Mouse (Mus musculus) thymus, adult 18-20 months (tissue): ENCODE data around the gene Ergic1.

Source experiments
- DNase-seq, 2 experiments: peaks; one replicate each; pipeline ENCODE4 v3.0.0; 2022; ENCODE audit warnings: mixed read lengths in 2 of 2

Gene Ergic1

DNA sequence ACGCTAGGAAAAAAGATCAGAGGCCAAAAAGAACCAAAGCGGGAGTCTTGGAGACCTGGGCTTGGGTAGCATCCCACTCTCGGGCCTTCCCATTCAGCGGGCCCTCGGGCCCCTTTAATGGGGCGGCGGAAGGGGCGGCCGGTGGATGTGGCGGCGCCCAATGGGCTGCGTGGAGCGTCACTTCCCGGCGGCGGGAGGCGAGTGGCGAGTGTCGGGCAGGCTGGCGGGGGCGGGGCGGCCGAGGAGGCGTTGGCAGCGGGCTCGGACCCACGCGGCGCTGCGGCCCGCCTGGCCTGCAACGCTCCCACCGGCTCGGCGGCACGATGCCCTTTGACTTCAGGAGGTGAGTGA lies at the start of gene Ergic1:
Gene Ergic1, plus strand, starts transcription at position 200 of the 351 bp plus-strand sequence.
- peak; percentile 72 to 78 for DNase-seq

- DNase-seq: no peak
These were observed 49.2 kb upstream of the Ergic1 start for GRCm38 (mm10) chr17:26511816-26512774.

GRCm38 (mm10) chr17:26512961-26513360 lies 48.3 kb upstream of the Ergic1 start:
- DNase-seq: no peak

DNA sequence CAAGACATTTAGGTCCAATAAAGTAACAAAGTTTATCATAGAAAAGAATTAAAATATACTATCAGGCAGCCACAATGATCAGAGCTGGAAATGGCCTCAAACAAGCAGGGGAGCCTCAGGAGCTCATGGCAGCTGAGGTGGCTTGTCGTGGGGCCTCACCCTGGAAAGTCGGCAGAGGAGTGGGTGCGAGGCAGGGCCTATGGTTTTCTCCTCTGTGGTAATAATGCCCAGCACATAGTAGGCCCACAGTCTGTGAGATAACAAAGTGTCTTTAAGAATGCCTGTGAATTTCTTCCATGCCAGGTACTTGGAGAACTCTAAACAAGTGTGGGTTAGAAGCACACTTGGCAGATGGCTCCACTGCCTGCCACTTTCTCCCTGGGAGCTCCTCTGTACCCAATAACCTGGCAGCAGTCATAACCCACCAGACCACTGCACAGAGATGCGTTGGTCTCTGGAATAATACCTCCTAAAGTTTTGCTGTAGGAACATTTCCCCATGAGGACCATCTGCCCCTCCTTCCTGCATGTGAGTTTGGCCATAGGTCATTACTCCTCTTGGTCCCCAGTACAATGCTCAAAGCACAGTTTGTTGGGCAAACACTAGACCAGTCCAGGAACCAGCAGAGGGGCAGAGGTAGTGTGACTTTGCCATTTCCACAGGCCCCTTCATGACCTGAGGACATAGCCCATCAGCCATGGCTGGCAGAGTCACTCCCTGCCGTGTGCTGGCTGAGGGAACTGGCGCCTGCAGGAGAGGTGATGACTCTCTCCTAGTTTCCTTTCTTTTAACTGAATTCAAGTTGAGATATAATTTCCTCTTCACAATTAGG lies 47.6 kb upstream of the Ergic1 start:
- DNase-seq: no peak

- DNase-seq: no peak
These were observed 46.7 kb upstream of the Ergic1 start for GRCm38 (mm10) chr17:26514581-26515030.

DNA sequence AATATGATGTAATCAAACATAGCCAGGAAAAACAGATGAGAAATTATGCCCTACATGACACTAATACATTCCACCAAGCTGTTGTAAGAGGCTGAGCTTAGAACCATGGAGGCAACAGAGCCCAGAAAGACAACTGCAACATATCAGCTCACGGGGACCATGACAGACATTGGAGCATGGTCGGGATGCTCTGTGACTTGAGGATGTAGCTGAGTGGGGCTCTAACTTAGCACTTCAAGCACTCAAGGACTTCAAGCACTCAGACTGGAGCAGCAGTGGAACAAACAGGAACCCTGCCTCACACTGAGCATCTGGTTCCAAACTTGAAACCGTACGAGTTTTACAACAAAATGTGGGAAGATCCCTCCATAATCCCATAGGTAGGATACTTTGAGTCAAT lies 45.6 kb upstream of the Ergic1 start:
- no peak for DNase-seq

- DNase-seq: no peak
These were observed 43.0 kb upstream of the Ergic1 start for GRCm38 (mm10) chr17:26518306-26518705.

DNA sequence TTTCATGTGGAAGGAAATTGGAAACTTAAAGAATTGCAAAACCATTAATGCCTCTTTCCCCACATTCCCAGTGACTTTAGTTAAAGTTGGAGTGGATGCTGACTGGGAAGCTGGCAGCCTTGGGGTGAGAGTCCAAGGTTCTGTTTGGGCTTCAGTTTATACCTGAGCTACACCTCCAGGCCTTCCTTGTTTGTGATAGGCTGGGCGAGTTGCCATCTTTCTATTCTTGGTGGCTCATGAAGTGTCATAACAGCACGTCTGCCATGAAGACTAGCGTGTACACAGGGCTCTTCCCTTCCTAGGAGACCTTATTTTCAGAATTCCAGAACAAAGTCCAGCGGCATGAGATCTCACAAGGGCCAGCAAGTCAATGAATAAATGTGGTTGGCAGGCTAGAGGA lies 38.6 kb upstream of the Ergic1 start:
- DNase-seq: no peak

DNA sequence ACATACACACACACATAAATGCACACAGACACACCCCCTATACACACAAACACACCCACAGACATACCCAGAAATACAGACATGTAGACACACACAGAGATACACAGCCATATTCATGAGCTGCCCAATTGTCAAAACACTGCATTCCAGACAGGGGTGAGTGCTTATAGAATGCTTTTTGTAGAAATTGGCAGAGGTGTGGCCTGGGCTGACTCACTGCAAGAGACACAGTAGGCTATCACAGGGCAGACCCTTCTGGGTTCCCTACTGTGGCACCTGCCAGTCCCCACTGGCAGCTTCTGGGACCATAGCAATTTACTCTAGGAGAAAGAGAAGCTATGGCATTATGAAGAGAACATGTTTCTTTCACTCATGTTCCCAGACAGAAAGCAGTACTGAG lies 37.0 kb upstream of the Ergic1 start:
- DNase-seq: no peak

GRCm38 (mm10) chr17:26524801-26525200 lies 36.5 kb upstream of the Ergic1 start:
- no peak for DNase-seq

DNA sequence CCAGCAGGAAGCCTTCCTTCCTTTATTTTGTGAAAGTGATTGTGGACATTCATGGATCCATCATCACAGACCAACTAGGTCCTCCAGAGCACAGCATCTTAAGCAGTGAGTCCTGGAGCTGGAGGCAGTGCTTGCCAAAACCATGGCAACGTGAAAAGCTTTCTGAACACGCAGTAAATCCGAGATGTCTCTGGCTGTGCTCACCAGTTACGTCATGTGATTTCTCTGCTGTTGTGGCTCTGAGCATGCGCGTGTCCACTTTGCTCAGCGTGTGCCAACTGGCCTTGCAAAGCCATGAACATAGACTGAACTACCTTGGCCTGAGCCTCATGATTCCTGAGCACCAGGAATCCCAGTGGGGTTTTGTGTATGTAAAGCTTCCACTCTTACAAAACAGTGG lies 36.0 kb upstream of the Ergic1 start:
- no peak for DNase-seq

DNA sequence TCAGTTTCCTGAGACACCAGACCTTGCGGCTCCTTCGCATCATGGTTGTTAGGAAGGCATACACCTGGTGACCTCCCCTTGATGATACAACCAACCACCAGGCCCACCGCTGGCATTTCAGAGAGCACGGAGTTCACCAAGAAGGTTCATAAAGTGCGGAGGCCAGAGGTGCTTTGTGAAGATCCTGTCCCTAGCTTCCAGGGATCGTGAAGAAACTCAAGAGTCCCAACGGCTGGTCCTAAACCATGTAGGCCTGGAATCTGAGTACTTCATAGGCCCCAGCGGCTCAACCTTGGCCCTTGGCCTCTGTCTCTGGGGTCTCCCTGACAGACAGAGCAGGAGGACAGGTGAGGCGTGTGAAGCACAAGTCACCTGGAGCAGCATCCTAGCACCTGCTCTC lies 34.0 kb upstream of the Ergic1 start:
- DNase-seq: no peak

DNA sequence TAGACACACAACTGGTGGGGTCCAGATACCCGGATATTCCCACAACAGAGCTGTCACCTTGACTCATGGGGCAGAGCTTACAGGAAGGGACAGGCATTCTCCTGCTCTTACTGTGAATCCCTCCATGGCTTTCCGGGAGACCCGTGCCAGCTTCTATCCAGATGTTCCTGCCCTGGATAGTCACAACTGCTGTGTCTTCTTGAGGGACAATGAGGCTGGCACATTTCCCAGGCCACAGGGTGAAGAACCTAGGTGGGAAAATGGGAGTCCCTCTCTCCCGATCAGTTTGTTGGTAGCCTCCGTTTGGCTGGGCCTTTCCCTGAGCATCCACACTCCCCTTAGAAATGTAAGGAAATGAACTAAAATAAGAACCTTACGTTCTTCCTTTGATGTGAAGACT lies 32.5 kb upstream of the Ergic1 start:
- no peak for DNase-seq

DNA sequence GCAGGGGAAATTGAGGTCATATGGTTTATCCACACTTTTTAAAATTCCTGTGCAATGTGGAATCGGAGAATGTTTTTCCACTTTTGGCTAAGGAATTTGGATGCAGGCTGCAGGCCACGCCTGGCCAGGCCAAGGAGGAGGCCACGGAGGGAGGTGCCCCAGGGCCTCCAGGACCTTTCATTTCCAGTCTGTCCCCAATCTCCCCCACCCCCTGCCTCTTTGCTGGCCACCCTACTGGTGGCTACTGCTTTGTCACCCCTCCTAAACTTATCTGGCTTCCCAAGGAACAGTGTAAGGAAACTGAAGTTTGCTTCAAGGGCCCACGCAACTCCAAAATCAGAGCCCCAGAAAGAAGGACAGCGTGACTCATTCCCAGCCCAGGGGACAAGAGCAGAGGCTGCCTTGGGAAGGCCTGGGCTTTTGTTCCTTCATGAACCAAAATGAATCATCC lies 31.5 kb upstream of the Ergic1 start:
- no peak for DNase-seq

GRCm38 (mm10) chr17:26530590-26531081 lies 30.7 kb upstream of the Ergic1 start:
- no peak for DNase-seq

- DNase-seq: no peak
These were observed 29.8 kb upstream of the Ergic1 start for GRCm38 (mm10) chr17:26531395-26532027.

DNA sequence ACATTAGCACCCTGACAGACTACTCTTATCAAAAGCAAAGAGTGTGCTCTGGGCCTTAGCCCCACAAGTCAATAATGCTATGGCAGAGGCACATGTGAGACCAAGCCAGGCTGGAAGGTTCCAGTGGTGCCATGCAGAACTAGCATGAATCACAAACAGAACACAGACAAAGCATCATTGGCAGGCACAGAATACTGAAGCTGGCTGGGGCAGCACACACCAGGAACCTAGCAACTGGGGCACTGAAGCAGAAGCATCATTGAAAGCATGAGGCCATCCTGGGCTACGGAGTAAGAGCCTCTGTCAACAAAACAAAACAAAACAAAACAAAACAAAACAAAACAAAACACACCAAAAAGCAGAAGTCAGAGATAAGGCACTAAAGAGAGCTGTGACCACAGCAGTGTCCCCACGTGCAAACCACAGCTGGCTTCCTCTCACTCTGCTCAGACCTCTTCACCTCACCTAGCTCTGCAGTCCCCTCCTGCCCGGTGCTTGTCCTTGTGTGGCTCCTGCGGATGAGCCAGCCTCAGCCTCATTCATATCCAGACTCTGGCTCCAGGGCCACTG lies 28.7 kb upstream of the Ergic1 start:
- DNase-seq: no peak

GRCm38 (mm10) chr17:26533871-26534372 lies 27.4 kb upstream of the Ergic1 start:
- no peak for DNase-seq

GRCm38 (mm10) chr17:26534695-26535094 lies 26.6 kb upstream of the Ergic1 start:
- no peak for DNase-seq

DNA sequence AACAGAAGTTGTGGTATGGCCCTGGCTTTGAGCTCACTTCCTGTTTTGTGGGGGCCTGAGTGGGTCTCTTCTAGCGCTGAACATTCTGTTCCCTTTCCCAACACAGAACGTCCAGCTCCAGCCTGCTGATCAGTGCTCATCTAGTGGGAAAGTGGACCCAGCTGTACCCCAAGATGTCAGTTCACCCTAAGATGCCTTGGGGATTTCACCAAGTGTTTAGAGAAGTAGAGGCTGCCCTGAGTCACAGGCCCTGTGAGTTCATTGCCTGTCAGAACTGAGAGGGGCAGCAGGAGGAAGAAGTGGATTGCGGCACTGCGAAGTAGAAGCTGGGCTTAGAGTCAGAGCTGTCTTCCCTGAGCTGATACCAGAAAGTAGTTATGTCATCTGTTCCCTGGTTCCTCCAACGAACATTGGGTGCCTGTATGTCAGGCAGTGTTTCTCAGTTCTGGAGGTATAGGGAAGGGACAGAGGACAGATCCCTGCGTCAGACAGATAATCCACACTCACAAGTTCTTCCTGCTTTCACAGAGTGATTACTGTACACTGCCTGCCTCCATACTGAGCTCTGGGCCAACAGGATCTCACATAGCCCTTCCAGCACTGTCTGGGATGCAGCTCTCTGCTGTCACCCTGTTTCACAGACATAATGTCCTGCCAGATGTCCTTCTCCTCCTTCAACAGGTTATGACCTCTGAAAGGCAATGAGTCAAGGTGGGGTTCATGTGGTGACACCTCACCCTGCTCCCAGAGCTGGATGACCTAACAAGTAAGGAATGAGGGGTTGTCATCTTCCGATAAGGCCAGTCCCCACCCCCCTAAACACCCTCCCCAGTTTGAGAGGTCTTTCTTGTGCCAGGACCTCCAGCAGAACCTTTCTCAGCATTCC lies 25.8 kb upstream of the Ergic1 start:
- no peak for DNase-seq

DNA sequence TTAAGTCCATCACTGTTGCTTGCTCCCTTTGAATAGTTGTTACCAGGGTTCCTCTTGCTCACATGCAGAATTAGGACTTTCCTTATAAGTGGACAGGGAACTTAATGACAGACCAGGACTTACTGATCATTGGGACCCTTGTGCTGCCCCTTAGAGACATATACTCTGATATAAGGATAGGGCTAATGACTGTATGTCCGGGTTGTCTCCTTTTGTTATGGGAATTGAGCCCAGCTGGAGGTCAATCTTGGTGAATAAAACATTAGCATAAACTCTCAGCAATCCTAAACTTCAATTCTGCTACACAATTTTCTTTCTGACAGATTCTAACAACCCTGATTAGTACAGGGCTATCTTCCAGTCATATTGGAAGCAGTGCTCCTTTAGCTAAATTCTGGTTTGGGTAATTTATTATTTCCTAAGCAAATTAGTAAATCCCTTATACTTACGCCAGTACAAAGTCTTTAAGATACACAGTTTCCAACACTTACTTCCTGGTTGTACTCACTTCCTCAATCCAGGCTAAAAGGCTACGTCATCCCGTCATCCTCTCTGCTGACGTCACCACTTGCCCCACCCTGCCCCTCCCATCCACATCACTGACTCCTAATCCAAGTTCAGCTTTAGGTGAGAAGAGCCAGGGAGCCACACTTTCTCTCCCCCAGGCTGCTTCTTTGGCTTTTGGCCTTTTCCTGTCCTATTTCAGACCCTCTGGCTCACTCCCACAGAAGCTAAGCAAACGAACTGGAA lies 23.4 kb upstream of the Ergic1 start:
- DNase-seq: no peak
